Comparison of ENCODE assay signal across 12 mouse cellular contexts in genomic region chr2:30402351-30402826, GRCm38 (mm10). TPM values are rescaled to one million over a fixed set of nuclear protein-coding genes. Genes with fewer than 3 reads are reported as not detected.
DNase-seq lines count a peak whose midpoint lies in the region; ATAC-seq lines count a peak whose summit lies in the region.
"Had no signal": no experiment of that assay in that cellular context is flagged by ENCODE, and none has a peak within 500 bp of the region (broad histone marks: within the 10 kb centered on the region; RNA-seq: fewer than 3 reads in every experiment).

No protein-coding gene starts in this region.

- H3K4me2 ChIP-seq in hindbrain, embryonic 16.5 days (ENCODE audit: low read length), result no peak overlapping the region
- H3K4me2 ChIP-seq in hindbrain, embryonic 14.5 days (replicated peaks), result no peak overlapping the region
- H3K4me2 ChIP-seq: liver, embryonic 12.5 days; midbrain, embryonic 11.5 days had no signal

- peak overlapping the region; percentile 23; the same call in 1 of the 2 replicates for H3K9ac ChIP-seq in hindbrain, embryonic 16.5 days (ENCODE audit: low read depth, low read length)
- H3K9ac ChIP-seq in hindbrain, embryonic 14.5 days, result no peak overlapping the region
- H3K9ac ChIP-seq: liver, embryonic 12.5 days had no signal

- peak; percentile 50 for DNase-seq in adrenal gland, postnatal 14 days
- DNase-seq in adrenal gland, adult 18-20 months (ENCODE audit: low spot score in 2 of 2), result no peak
- no peak for DNase-seq in hindbrain, embryonic 14.5 days (ENCODE audit: low spot score)
- peak; percentile 76 for DNase-seq in cerebellum, adult 9-10 months
- peak; percentile 84 for DNase-seq in gastrocnemius, postnatal 25 days
- DNase-seq in lung, postnatal 36 days, result no peak
- DNase-seq in midbrain, embryonic 10.5 days (ENCODE audit: low spot score), result no peak
- DNase-seq: right cerebral cortex, postnatal 25 days had no signal

- no peaks in the 10 kb centered on the region for H3K27me3 ChIP-seq in hindbrain, embryonic 16.5 days (replicated peaks; ENCODE audit: control insufficient read depth, insufficient read depth, low read length)
- no peaks in the 10 kb centered on the region for H3K27me3 ChIP-seq in hindbrain, embryonic 14.5 days (ENCODE audit: control insufficient read depth, insufficient read depth, low read length)
- peaks cover 5% of the 10 kb centered on the region; the same call in 1 of the 2 replicates for H3K27me3 ChIP-seq in midbrain, embryonic 10.5 days (ENCODE audit: low read depth, poor library complexity, severe bottlenecking)
- H3K27me3 ChIP-seq: liver, embryonic 12.5 days; Patski had no signal

- no peaks in the 10 kb centered on the region for H3K9me3 ChIP-seq in hindbrain, embryonic 16.5 days (ENCODE audit: control insufficient read depth, low read length)
- no peaks in the 10 kb centered on the region for H3K9me3 ChIP-seq in hindbrain, embryonic 14.5 days (ENCODE audit: control insufficient read depth, low read length)
- H3K9me3 ChIP-seq in midbrain, embryonic 10.5 days (replicated peaks), result no peaks in the 10 kb centered on the region
- H3K9me3 ChIP-seq: liver, embryonic 12.5 days had no signal

- 87% methylated on average over 9 of the region's 9 CpGs for WGBS in hindbrain, embryonic 16.5 days
- 92% methylated on average over 9 of the region's 9 CpGs for WGBS in hindbrain, embryonic 14.5 days
- WGBS in midbrain, embryonic 10.5 days, result 92% methylated on average over 9 of the region's 9 CpGs

- 0 out of 2 replicates have a peak, but pooled peaks cover 4% of the 10 kb centered on the region for H3K4me1 ChIP-seq in hindbrain, embryonic 16.5 days (ENCODE audit: control insufficient read depth, insufficient read depth, low read depth, low read length)
- H3K4me1 ChIP-seq in hindbrain, embryonic 14.5 days (replicated peaks; ENCODE audit: control insufficient read depth, insufficient read depth, low read length), result no peaks in the 10 kb centered on the region; the same call in 1 of the 2 replicates
- peaks cover 51% of the 10 kb centered on the region for H3K4me1 ChIP-seq in midbrain, embryonic 10.5 days

- peaks cover 31% of the 10 kb centered on the region for H3K36me3 ChIP-seq in hindbrain, embryonic 16.5 days (ENCODE audit: control insufficient read depth, insufficient read depth, low read length)
- H3K36me3 ChIP-seq in hindbrain, embryonic 14.5 days (replicated peaks; ENCODE audit: control insufficient read depth, insufficient read depth), result peaks cover 80% of the 10 kb centered on the region
- peaks cover 81% of the 10 kb centered on the region for H3K36me3 ChIP-seq in midbrain, embryonic 10.5 days

- ATAC-seq in hindbrain, embryonic 16.5 days, result no peak
- ATAC-seq in hindbrain, embryonic 14.5 days (ENCODE audit: low FRiP score), result no peak
- ATAC-seq: liver, embryonic 12.5 days; Patski had no signal

- H3K4me3 ChIP-seq in hindbrain, embryonic 16.5 days (ENCODE audit: low read length), result no peak overlapping the region
- no peak overlapping the region for H3K4me3 ChIP-seq in hindbrain, embryonic 14.5 days (replicated peaks; ENCODE audit: low read length)
- H3K4me3 ChIP-seq in midbrain, embryonic 10.5 days, result no peak overlapping the region
- H3K4me3 ChIP-seq: liver, embryonic 12.5 days had no signal

- 0 out of 2 replicates have a peak overlapping the region, but pooled peaks have one; percentile 25 for H3K27ac ChIP-seq in hindbrain, embryonic 16.5 days (ENCODE audit: low read depth, low read length)
- no peak overlapping the region for H3K27ac ChIP-seq in hindbrain, embryonic 14.5 days
- no peak overlapping the region for H3K27ac ChIP-seq in midbrain, embryonic 10.5 days (replicated peaks)
- H3K27ac ChIP-seq: liver, embryonic 12.5 days had no signal

RNA-seq across cellular contexts. Expression of gene Dolpp1, which starts 10.3 kb away (rescaled TPM):
- total RNA-seq in adrenal gland, postnatal 14 days (2021), result 18.7 and 19.5 TPM in 2 replicates
- 10 to 100 TPM; 13.2 to 15.2 TPM for total RNA-seq in adrenal gland, adult 18-20 months (2021)
- polyA plus RNA-seq in hindbrain, embryonic 16.5 days (2015; fragmentation: Nextera tagmentation; extraction: Ambion mirVana), result 63.7 and 67.7 TPM in 2 replicates
- polyA plus RNA-seq in hindbrain, embryonic 14.5 days (2014; fragmentation: Nextera tagmentation; extraction: Ambion mirVana), result 51.6 and 54.2 TPM in 2 replicates
- total RNA-seq in gastrocnemius, postnatal 25 days (2021), result 1 to 10 TPM; 5.2 to 6.8 TPM
- 53.2 and 62.7 TPM in 2 replicates for polyA plus RNA-seq in midbrain, embryonic 10.5 days (2016; fragmentation: Nextera tagmentation; extraction: Ambion mirVana)

RNA-seq across cellular contexts. Expression of gene Crat, which starts 13.2 kb away (rescaled TPM):
- 291 and 301 TPM in 2 replicates for total RNA-seq in adrenal gland, postnatal 14 days (2021)
- total RNA-seq in adrenal gland, adult 18-20 months (2021), result 100 to 1,000 TPM; 175 to 243 TPM
- polyA plus RNA-seq in hindbrain, embryonic 16.5 days (2015; fragmentation: Nextera tagmentation; extraction: Ambion mirVana), result 25.4 and 30.8 TPM in 2 replicates
- 30.3 and 32.0 TPM in 2 replicates for polyA plus RNA-seq in hindbrain, embryonic 14.5 days (2014; fragmentation: Nextera tagmentation; extraction: Ambion mirVana)
- 100 to 1,000 TPM; 315 to 363 TPM for total RNA-seq in gastrocnemius, postnatal 25 days (2021)
- 22.5 and 23.7 TPM in 2 replicates for polyA plus RNA-seq in midbrain, embryonic 10.5 days (2016; fragmentation: Nextera tagmentation; extraction: Ambion mirVana)

RNA-seq across cellular contexts. Expression of gene Ptpa, which starts 13.4 kb away (rescaled TPM):
- total RNA-seq in adrenal gland, postnatal 14 days (2021), result 145 and 155 TPM in 2 replicates
- total RNA-seq in adrenal gland, adult 18-20 months (2021), result 100 to 1,000 TPM; 134 to 138 TPM
- polyA plus RNA-seq in hindbrain, embryonic 16.5 days (2015; fragmentation: Nextera tagmentation; extraction: Ambion mirVana), result 153 and 159 TPM in 2 replicates
- polyA plus RNA-seq in hindbrain, embryonic 14.5 days (2014; fragmentation: Nextera tagmentation; extraction: Ambion mirVana), result 71.7 and 79.8 TPM in 2 replicates
- total RNA-seq in gastrocnemius, postnatal 25 days (2021), result 10 to 100 TPM; 67.1 to 68.5 TPM
- 151 and 152 TPM in 2 replicates for polyA plus RNA-seq in midbrain, embryonic 10.5 days (2016; fragmentation: Nextera tagmentation; extraction: Ambion mirVana)

RNA-seq across cellular contexts. Expression of gene Miga2, which starts 38.4 kb away (rescaled TPM):
- 87.9 and 89.3 TPM in 2 replicates for total RNA-seq in adrenal gland, postnatal 14 days (2021)
- total RNA-seq in adrenal gland, adult 18-20 months (2021), result 100 to 1,000 TPM in 1 of 2 experiments, 10 to 100 TPM in 1; 83.1 to 102 TPM
- polyA plus RNA-seq in hindbrain, embryonic 16.5 days (2015; fragmentation: Nextera tagmentation; extraction: Ambion mirVana), result 38.2 and 39.7 TPM in 2 replicates
- 27.3 and 32.3 TPM in 2 replicates for polyA plus RNA-seq in hindbrain, embryonic 14.5 days (2014; fragmentation: Nextera tagmentation; extraction: Ambion mirVana)
- 10 to 100 TPM; 22.8 to 23.8 TPM for total RNA-seq in gastrocnemius, postnatal 25 days (2021)
- polyA plus RNA-seq in midbrain, embryonic 10.5 days (2016; fragmentation: Nextera tagmentation; extraction: Ambion mirVana), result 27.8 and 29.6 TPM in 2 replicates

RNA-seq across cellular contexts. Expression of gene Sh3glb2, which starts 43.3 kb away (rescaled TPM):
- 73.2 and 80.6 TPM in 2 replicates for total RNA-seq in adrenal gland, postnatal 14 days (2021)
- total RNA-seq in adrenal gland, adult 18-20 months (2021), result 10 to 100 TPM; 88.6 to 92.1 TPM
- polyA plus RNA-seq in hindbrain, embryonic 16.5 days (2015; fragmentation: Nextera tagmentation; extraction: Ambion mirVana), result 208 and 221 TPM in 2 replicates
- polyA plus RNA-seq in hindbrain, embryonic 14.5 days (2014; fragmentation: Nextera tagmentation; extraction: Ambion mirVana), result 140 and 143 TPM in 2 replicates
- 10 to 100 TPM; 16.2 to 21.2 TPM for total RNA-seq in gastrocnemius, postnatal 25 days (2021)
- 70.7 and 84.7 TPM in 2 replicates for polyA plus RNA-seq in midbrain, embryonic 10.5 days (2016; fragmentation: Nextera tagmentation; extraction: Ambion mirVana)

Comparison
In these comparisons a context has a peak if more than half of its experiments do, and no peak if none do; other contexts are left out.
1. DNase-seq: peak in adrenal gland, postnatal 14 days (single experiment), cerebellum, adult 9-10 months (single experiment) and gastrocnemius, postnatal 25 days (single experiment); none in adrenal gland, adult 18-20 months (0 of 2), hindbrain, embryonic 14.5 days (single experiment), lung, postnatal 36 days (single experiment) and midbrain, embryonic 10.5 days (single experiment).